Mouse (Mus musculus) megakaryocyte, embryonic 14.5 days (primary cell): Measurements from ENCODE around the gene Rpl11.

Source experiments
- FLI1 ChIP-seq: IDR thresholded peaks from 2 replicates; pipeline ENCODE4 v1.6.1; 2012; ENCODE audit warnings: low read length, inconsistent platforms, mixed read lengths
- GATA1 ChIP-seq: IDR thresholded peaks from 3 replicates; pipeline ENCODE4 v1.6.1; 2012; ENCODE audit warnings: mixed read lengths, low read length, inconsistent platforms, borderline replicate concordance

DNA sequence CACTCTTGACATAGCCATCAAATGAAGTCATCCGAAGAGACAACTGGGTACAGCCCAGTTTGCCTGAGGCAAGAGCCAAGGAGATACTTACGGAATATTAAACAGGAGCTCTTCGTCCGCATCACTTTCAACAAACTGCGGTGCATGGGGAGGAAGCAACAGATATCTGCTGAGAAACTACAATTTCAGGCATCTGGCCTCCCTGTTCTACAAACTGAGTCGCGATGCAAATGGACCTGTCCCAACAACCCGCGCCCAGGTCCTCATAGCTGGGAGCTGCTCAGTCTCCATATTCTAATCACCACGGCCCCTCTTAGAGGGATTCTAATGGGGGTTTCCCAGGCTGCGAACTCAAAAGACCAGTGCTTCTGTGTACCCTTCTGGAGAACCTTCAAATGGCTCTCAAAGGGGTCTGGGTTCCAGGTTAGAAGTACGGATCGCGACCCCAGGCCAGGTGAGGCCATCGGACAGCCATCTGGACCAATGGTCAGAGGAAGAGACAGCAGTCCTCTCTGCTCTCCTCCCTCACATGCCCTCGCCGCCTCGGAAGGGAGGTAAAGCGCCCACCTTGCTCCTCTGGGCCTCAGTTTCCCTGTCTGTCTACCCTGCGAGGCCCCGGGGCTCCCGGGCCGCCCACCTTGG, 66.8 kb downstream of the Rpl11 start:
- TF ChIP-seq GATA1 (no peak), FLI1 (no peak)
